Mouse (Mus musculus) erythroblast, embryonic 14.5 days (primary cell): ENCODE results near the gene Phf23.

Experiments used
- GATA1 ChIP-seq: IDR thresholded peaks from 2 replicates; pipeline ENCODE4 v1.6.1; 2012; ENCODE audit warnings: low read length, inconsistent platforms, mixed read lengths
- TAL1 ChIP-seq: IDR thresholded peaks from 3 replicates; pipeline ENCODE4 v1.6.1; 2012; ENCODE audit warnings: low read length, inconsistent platforms, mixed read lengths

GRCm38 (mm10) chr11:70021264-70022132 lies 25.9 kb downstream of the Phf23 start:
- TF ChIP-seq TAL1 (no peak), GATA1 (no peak)
